Comparison of ENCODE assay signal across 26 mouse cellular contexts in genomic region chr8:120433143-120433542, GRCm38 (mm10).
DNase-seq lines count a peak whose midpoint lies in the region; ATAC-seq and TF ChIP-seq lines count a peak whose summit lies in the region.
"Had no signal": no experiment of that assay in that cellular context is flagged by ENCODE, and none has a peak within 500 bp of the region (broad histone marks: within the 10 kb centered on the region; RNA-seq: fewer than 3 reads in every experiment).

No protein-coding gene starts in this region.

- H3K27me3 ChIP-seq in kidney, adult 2 months (replicated peaks; ENCODE audit: control insufficient read depth, insufficient read depth, low read length), result no peaks in the 10 kb centered on the region
- H3K27me3 ChIP-seq in forebrain, embryonic 14.5 days (replicated peaks; ENCODE audit: control insufficient read depth, insufficient read depth, low read length), result no peaks in the 10 kb centered on the region
- 0 out of 2 replicates have a peak, but pooled peaks cover 2% of the 10 kb centered on the region for H3K27me3 ChIP-seq in hindbrain, embryonic 16.5 days (replicated peaks; ENCODE audit: control insufficient read depth, insufficient read depth, low read length)
- H3K27me3 ChIP-seq: heart, embryonic 15.5 days; megakaryocyte, embryonic 14.5 days; Patski had no signal

- no peak overlapping the region for H3K27ac ChIP-seq in kidney, adult 2 months (ENCODE audit: insufficient read depth, low read depth, low read length)
- H3K27ac ChIP-seq in forebrain, embryonic 14.5 days (ENCODE audit: low read depth, low read length), result peak overlapping the region; percentile 71
- H3K27ac ChIP-seq in hindbrain, embryonic 16.5 days (ENCODE audit: low read depth, low read length), result no peak overlapping the region
- H3K27ac ChIP-seq: heart, adult 2 months; heart, embryonic 15.5 days; hindbrain, embryonic 13.5 days; limb, embryonic 13.5 days; liver, embryonic 12.5 days had no signal

- H3K36me3 ChIP-seq in kidney, adult 2 months (ENCODE audit: control insufficient read depth, insufficient read depth, low read length), result no peaks in the 10 kb centered on the region
- no peaks in the 10 kb centered on the region for H3K36me3 ChIP-seq in forebrain, embryonic 14.5 days (ENCODE audit: control insufficient read depth, insufficient read depth, low read length)
- no peaks in the 10 kb centered on the region for H3K36me3 ChIP-seq in hindbrain, embryonic 16.5 days (ENCODE audit: control insufficient read depth, insufficient read depth, low read length)
- H3K36me3 ChIP-seq: G1E; heart, embryonic 15.5 days; hindbrain, embryonic 13.5 days; liver, embryonic 12.5 days had no signal

- TF ChIP-seq POLR2A in kidney, adult 2 months (IDR thresholded peaks at IDR 0.05; ENCODE audit: low read depth, low read length), result no peak

- no peak overlapping the region for H3K4me2 ChIP-seq in forebrain, embryonic 14.5 days (ENCODE audit: low read length)
- H3K4me2 ChIP-seq in hindbrain, embryonic 16.5 days (ENCODE audit: low read length), result no peak overlapping the region
- H3K4me2 ChIP-seq: heart, embryonic 15.5 days; hindbrain, embryonic 13.5 days; limb, embryonic 13.5 days; liver, embryonic 12.5 days had no signal

- no peak overlapping the region for H3K9ac ChIP-seq in forebrain, embryonic 14.5 days (ENCODE audit: low read length)
- H3K9ac ChIP-seq in hindbrain, embryonic 16.5 days (ENCODE audit: low read depth, low read length), result no peak overlapping the region
- H3K9ac ChIP-seq: heart, embryonic 15.5 days; hindbrain, embryonic 13.5 days; limb, embryonic 13.5 days; liver, embryonic 12.5 days had no signal

- no peak overlapping the region for H3K4me3 ChIP-seq in kidney, adult 2 months (ENCODE audit: insufficient read depth, low read depth, low read length)
- no peak overlapping the region for H3K4me3 ChIP-seq in forebrain, embryonic 14.5 days (ENCODE audit: low read depth, low read length)
- H3K4me3 ChIP-seq in hindbrain, embryonic 16.5 days (ENCODE audit: low read length), result no peak overlapping the region
- H3K4me3 ChIP-seq: heart, adult 2 months; heart, embryonic 15.5 days; hindbrain, embryonic 13.5 days; limb, embryonic 13.5 days; liver, embryonic 12.5 days; megakaryocyte, embryonic 14.5 days had no signal

- peaks cover 3% of the 10 kb centered on the region; the same call in 1 of the 2 replicates for H3K4me1 ChIP-seq in kidney, adult 2 months (ENCODE audit: control insufficient read depth, insufficient read depth, low read length)
- peaks cover 31% of the 10 kb centered on the region for H3K4me1 ChIP-seq in forebrain, embryonic 14.5 days (ENCODE audit: control insufficient read depth, insufficient read depth, low read length)
- peaks cover 19% of the 10 kb centered on the region for H3K4me1 ChIP-seq in hindbrain, embryonic 16.5 days (ENCODE audit: control insufficient read depth, insufficient read depth, low read depth, low read length)

- TF ChIP-seq CTCF in kidney, adult 2 months (conservative IDR thresholded peaks at IDR 0.05; ENCODE audit: insufficient read depth, insufficient read length, low read depth, low read length), result no peak

- DNase-seq in kidney, adult 2 months, result peak; percentile 40
- DNase-seq in kidney, adult 11 months, result no peak
- DNase-seq in right cerebral cortex, postnatal 4 days, result peak; percentile 53
- no peak for DNase-seq in right cerebral cortex, postnatal 25 days
- no peak for DNase-seq in forebrain, embryonic 14.5 days (ENCODE audit: low spot score)
- no peak for DNase-seq in adrenal gland, postnatal 4 days (ENCODE audit: low spot score in 2 of 2)
- DNase-seq: adrenal gland, postnatal 36 days; cerebellum, adult 18-20 months; cerebellum, postnatal 25 days; gastrocnemius, postnatal 36 days; heart, adult 2 months; heart, postnatal 36 days; kidney, adult 9 months; lung, adult 18-20 months; lung, postnatal 14 days; thymus, adult 18-20 months; thymus, postnatal 36 days had no signal

- WGBS in kidney, adult 2 months, result 53% methylated on average over 7 of the region's 7 CpGs
- 35% methylated on average over 7 of the region's 7 CpGs for WGBS in forebrain, embryonic 14.5 days
- WGBS in hindbrain, embryonic 16.5 days, result 64% methylated on average over 7 of the region's 7 CpGs

- H3K9me3 ChIP-seq in forebrain, embryonic 14.5 days (replicated peaks; ENCODE audit: control insufficient read depth, low read length), result peaks cover 3% of the 10 kb centered on the region; the same call in 1 of the 2 replicates
- H3K9me3 ChIP-seq in hindbrain, embryonic 16.5 days (ENCODE audit: control insufficient read depth, low read length), result no peaks in the 10 kb centered on the region
- H3K9me3 ChIP-seq: heart, embryonic 15.5 days; hindbrain, embryonic 13.5 days had no signal

- peak; percentile 47; the same call in 1 of the 2 replicates for ATAC-seq in forebrain, embryonic 14.5 days
- no peak for ATAC-seq in hindbrain, embryonic 16.5 days
- ATAC-seq: inflammation-experienced regulatory T-cells, adult 6 months; liver, embryonic 12.5 days; Patski had no signal

Comparison
In these comparisons a context has a peak if more than half of its experiments do, and no peak if none do; other contexts are left out.
1. DNase-seq: peak in kidney, adult 2 months (single experiment) and right cerebral cortex, postnatal 4 days (single experiment); none in kidney, adult 11 months (single experiment), right cerebral cortex, postnatal 25 days (single experiment), forebrain, embryonic 14.5 days (single experiment) and adrenal gland, postnatal 4 days (0 of 2).